Mouse (Mus musculus) adrenal gland, adult 2 months (tissue): ENCODE results near the gene Rpl6. TPM values are rescaled to one million over a fixed set of nuclear protein-coding genes. Genes with fewer than 3 reads are reported as not detected.
"Not testable (repeated sequence)": the region's sequence is repeated elsewhere in the genome, so short reads cannot be mapped to it uniquely, and the experiment has no call there.

Source experiments
- DNase-seq: peaks from one replicate; pipeline ENCODE4 v3.0.0; 2021
- polyA plus RNA-seq: library from polyadenylated mRNA; depleted of rRNA; stranded (reverse); fragments of >200 nt; gene quantifications from 2 replicates; pipeline ENCODE4 v1.2.3, GENCODE M21; 2012
- total RNA-seq, 2 experiments: library from RNA; stranded (reverse); gene quantifications; 2 replicates each; pipeline ENCODE4 v1.2.3; 2021

Rpl6 gene
- total and polyA plus RNA-seq, 3 experiments: 194 to 1,071 (median 1,030) TPM

- no peak for DNase-seq
These were observed 21.6 kb downstream of the Rpl6 start for GRCm38 (mm10) chr5:121225854-121226253.

- DNase-seq: no peak
These were observed 22.1 kb downstream of the Rpl6 start for GRCm38 (mm10) chr5:121226406-121226805.

- no peak for DNase-seq
These were observed 22.6 kb downstream of the Rpl6 start for GRCm38 (mm10) chr5:121226845-121227244.

- DNase-seq: not testable (repeated sequence)
These were observed 23.0 kb downstream of the Rpl6 start for GRCm38 (mm10) chr5:121227330-121227729.

- DNase-seq: no peak
These were observed 24.9 kb downstream of the Rpl6 start for GRCm38 (mm10) chr5:121229182-121229581.

- DNase-seq: no peak
These were observed 26.5 kb downstream of the Rpl6 start for GRCm38 (mm10) chr5:121230811-121231210.

- no peak for DNase-seq
These were observed 28.5 kb downstream of the Rpl6 start for GRCm38 (mm10) chr5:121232789-121233188.

GRCm38 (mm10) chr5:121233726-121234125 is 29.4 kb downstream of the Rpl6 start:
- DNase-seq: no peak

GRCm38 (mm10) chr5:121236171-121236570 is 31.9 kb downstream of the Rpl6 start:
- no peak for DNase-seq

GRCm38 (mm10) chr5:121238208-121238607 is 33.9 kb downstream of the Rpl6 start:
- no peak for DNase-seq

- DNase-seq: no peak
These were observed 35.6 kb downstream of the Rpl6 start for GRCm38 (mm10) chr5:121239846-121240245.

- DNase-seq: no peak
These were observed 36.9 kb downstream of the Rpl6 start for GRCm38 (mm10) chr5:121241182-121241581.

GRCm38 (mm10) chr5:121242261-121242660 is 38.0 kb downstream of the Rpl6 start:
- DNase-seq: no peak

GRCm38 (mm10) chr5:121242701-121243100 is 38.4 kb downstream of the Rpl6 start:
- no peak for DNase-seq

GRCm38 (mm10) chr5:121243676-121244364 is 39.5 kb downstream of the Rpl6 start:
- no peak for DNase-seq

GRCm38 (mm10) chr5:121244365-121244731 is 40.1 kb downstream of the Rpl6 start:
- no peak for DNase-seq

- no peak for DNase-seq
These were observed 40.9 kb downstream of the Rpl6 start for GRCm38 (mm10) chr5:121245201-121245600.

- no peak for DNase-seq
These were observed 44.6 kb downstream of the Rpl6 start for GRCm38 (mm10) chr5:121248766-121249394.

- no peak for DNase-seq
These were observed 45.4 kb downstream of the Rpl6 start for GRCm38 (mm10) chr5:121249693-121250092.

GRCm38 (mm10) chr5:121251813-121252212 is 47.5 kb downstream of the Rpl6 start:
- DNase-seq: peak; percentile 85

GRCm38 (mm10) chr5:121253816-121254497 is 49.7 kb downstream of the Rpl6 start:
- no peak for DNase-seq

- DNase-seq: no peak
These were observed 50.7 kb downstream of the Rpl6 start for GRCm38 (mm10) chr5:121254977-121255376.
